Mouse (Mus musculus): ENCODE data around the gene Cmtm2b. TPM values are rescaled to one million over a fixed set of nuclear protein-coding genes. Genes with fewer than 3 reads are reported as not detected.
A peak's percentile ranks its signal among the peaks of the same experiment; 100 is the strongest.

Gene Cmtm2b
- polyA plus RNA-seq, 1 experiment from 2014 or later, result not detected

DNA sequence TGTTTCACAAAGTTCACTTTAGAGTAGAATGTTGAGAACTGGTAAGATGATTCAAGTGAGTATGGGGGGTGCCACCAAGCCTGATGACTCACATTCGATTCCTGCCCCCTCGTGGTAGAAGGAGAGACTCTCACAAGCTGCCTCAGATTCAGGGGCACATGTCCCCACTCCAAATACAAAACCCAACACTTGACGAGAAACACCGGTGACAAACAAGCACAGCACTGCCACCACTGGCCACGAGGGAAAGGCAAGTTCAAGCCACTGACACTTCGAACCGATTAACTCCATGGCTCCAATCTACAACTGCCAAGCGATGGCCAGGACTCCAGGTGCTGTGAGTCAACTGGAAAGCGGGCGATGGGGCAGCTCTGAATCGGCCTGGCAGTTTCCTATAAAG is 51.7 kb downstream of the Cmtm2b start:
- ATAC-seq, result peak; percentile 9; the same call in 1 of the 2 replicates
- Histone ChIP-seq H3K9me3 (ENCODE audit: control insufficient read depth, low read length) (no peaks in the 10 kb centered on the region), H3K4me2 (ENCODE audit: low read length) (no peak overlapping the region), H3K27me3 (replicated peaks; ENCODE audit: control insufficient read depth, insufficient read depth, low read length) (no peaks in the 10 kb centered on the region), H3K36me3 (ENCODE audit: control insufficient read depth, insufficient read depth, low read length) (no peaks in the 10 kb centered on the region), H3K9ac (ENCODE audit: low read depth, low read length) (no peak overlapping the region), H3K4me3 (ENCODE audit: low read length) (no peak overlapping the region), H3K4me1 (ENCODE audit: control insufficient read depth, insufficient read depth, low read depth, low read length) (peaks cover 26% of the 10 kb centered on the region), H3K27ac (ENCODE audit: low read depth, low read length) (no peak overlapping the region)
- WGBS, result 71% methylated on average over 11 of the region's 11 CpGs

DNA sequence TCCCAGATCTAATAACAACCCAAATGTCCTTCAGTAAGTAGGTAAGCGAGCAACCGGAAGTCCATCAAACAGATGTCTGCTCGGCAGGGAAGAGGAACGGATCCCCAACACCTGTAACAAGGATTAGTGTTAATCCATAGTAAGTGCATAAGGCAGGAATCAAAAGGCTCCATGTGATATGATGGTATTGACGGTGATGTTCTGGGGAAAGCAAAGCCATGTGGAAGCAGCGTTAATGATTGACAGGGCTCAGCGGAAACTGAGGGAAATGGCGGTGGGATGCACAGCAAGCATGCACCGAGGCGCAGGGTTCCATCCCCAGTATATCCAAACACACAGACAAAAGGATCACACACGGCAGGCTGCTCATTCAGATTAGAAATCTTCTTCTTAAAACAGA is 52.2 kb downstream of the Cmtm2b start:
- ATAC-seq, result no peak; the same call in 1 of the 2 replicates
- Histone ChIP-seq H3K4me2 (ENCODE audit: low read length) (no peak overlapping the region), H3K27me3 (replicated peaks; ENCODE audit: control insufficient read depth, insufficient read depth, low read length) (no peaks in the 10 kb centered on the region), H3K27ac (ENCODE audit: low read depth, low read length) (no peak overlapping the region), H3K36me3 (ENCODE audit: control insufficient read depth, insufficient read depth, low read length) (no peaks in the 10 kb centered on the region), H3K9me3 (ENCODE audit: control insufficient read depth, low read length) (no peaks in the 10 kb centered on the region), H3K9ac (ENCODE audit: low read depth, low read length) (no peak overlapping the region), H3K4me1 (ENCODE audit: control insufficient read depth, insufficient read depth, low read depth, low read length) (peaks cover 26% of the 10 kb centered on the region), H3K4me3 (ENCODE audit: low read length) (no peak overlapping the region)
- WGBS, result 58% methylated on average over 11 of the region's 11 CpGs

DNA sequence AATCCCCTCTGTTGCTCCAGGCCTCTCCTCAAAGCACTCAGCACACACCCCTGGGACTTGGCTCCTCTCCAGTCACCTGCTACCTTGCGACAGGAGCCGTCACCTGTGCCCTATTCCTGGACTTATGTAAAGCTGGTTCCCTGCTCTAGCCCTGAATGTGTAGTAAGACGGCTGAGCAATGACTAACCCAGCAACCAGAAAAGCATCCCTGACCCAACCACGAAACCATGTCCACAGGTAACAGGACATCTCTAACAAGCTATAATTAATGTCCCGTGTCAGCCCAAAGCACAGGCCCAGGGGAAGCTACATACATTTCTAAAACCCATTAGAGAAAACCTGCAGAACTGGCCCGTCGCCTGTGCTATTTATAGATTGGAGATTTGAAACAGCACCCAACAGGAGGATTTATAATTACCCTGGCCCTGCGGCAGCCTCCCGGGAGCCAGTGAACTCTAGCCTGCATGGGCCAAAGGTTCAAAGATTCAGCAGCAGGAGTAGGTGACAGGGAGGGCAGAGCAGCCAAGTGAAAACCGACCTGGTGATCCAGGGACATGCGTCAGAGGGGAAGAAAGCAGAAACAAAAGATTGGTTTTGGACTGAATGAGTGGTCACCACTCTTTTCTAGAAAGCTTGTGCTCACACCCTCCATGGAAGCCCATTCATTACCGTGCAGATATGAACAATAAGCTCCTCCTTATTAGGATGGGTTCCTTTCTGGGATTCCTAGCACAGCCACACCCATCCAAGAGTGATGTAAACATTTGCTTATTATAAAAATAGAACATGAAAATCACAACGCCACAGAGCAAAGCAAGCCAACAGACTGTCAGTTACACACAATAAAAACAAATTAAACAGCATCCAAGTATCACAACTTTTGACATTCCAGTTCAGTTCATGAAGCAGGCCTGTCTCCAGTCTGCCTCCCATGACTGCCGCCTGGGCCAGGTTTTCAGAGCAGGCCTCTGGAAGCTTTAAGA is 53.1 kb downstream of the Cmtm2b start:
- Histone ChIP-seq H3K27ac (ENCODE audit: low read depth, low read length) (no peak overlapping the region; the same call in 1 of the 2 replicates), H3K4me1 (ENCODE audit: control insufficient read depth, insufficient read depth, low read depth, low read length) (peaks cover 20% of the 10 kb centered on the region), H3K9ac (ENCODE audit: low read depth, low read length) (no peak overlapping the region), H3K4me2 (ENCODE audit: low read length) (no peak overlapping the region), H3K27me3 (replicated peaks; ENCODE audit: control insufficient read depth, insufficient read depth, low read length) (no peaks in the 10 kb centered on the region), H3K4me3 (ENCODE audit: low read length) (no peak overlapping the region), H3K9me3 (ENCODE audit: control insufficient read depth, low read length) (no peaks in the 10 kb centered on the region), H3K36me3 (ENCODE audit: control insufficient read depth, insufficient read depth, low read length) (no peaks in the 10 kb centered on the region)
- WGBS, result 35% methylated on average over 14 of the region's 14 CpGs
- ATAC-seq, result 0 out of 2 replicates have a peak, but pooled peaks have one; percentile 5

- no peak overlapping the region; the same call in 1 of the 2 replicates for H3K27ac ChIP-seq (ENCODE audit: low read depth, low read length)
- peaks cover 20% of the 10 kb centered on the region for H3K4me1 ChIP-seq (ENCODE audit: control insufficient read depth, insufficient read depth, low read depth, low read length)
- 53% methylated on average over 5 of the region's 5 CpGs for WGBS
- no peak overlapping the region for H3K4me3 ChIP-seq (ENCODE audit: low read length)
- no peak for ATAC-seq
- H3K36me3 ChIP-seq (ENCODE audit: control insufficient read depth, insufficient read depth, low read length), result no peaks in the 10 kb centered on the region
- no peaks in the 10 kb centered on the region for H3K9me3 ChIP-seq (ENCODE audit: control insufficient read depth, low read length)
- H3K27me3 ChIP-seq (replicated peaks; ENCODE audit: control insufficient read depth, insufficient read depth, low read length), result no peaks in the 10 kb centered on the region
- no peak overlapping the region for H3K4me2 ChIP-seq (ENCODE audit: low read length)
- H3K9ac ChIP-seq (ENCODE audit: low read depth, low read length), result no peak overlapping the region
Measured at GRCm38 (mm10) chr8:104375959-104376358, 53.9 kb downstream of the Cmtm2b start.

GRCm38 (mm10) chr8:104376669-104377068 is 54.6 kb downstream of the Cmtm2b start:
- no peaks in the 10 kb centered on the region for H3K36me3 ChIP-seq (ENCODE audit: control insufficient read depth, insufficient read depth, low read length)
- 38% methylated on average over 11 of the region's 11 CpGs for WGBS
- H3K27me3 ChIP-seq (replicated peaks; ENCODE audit: control insufficient read depth, insufficient read depth, low read length), result no peaks in the 10 kb centered on the region

DNA sequence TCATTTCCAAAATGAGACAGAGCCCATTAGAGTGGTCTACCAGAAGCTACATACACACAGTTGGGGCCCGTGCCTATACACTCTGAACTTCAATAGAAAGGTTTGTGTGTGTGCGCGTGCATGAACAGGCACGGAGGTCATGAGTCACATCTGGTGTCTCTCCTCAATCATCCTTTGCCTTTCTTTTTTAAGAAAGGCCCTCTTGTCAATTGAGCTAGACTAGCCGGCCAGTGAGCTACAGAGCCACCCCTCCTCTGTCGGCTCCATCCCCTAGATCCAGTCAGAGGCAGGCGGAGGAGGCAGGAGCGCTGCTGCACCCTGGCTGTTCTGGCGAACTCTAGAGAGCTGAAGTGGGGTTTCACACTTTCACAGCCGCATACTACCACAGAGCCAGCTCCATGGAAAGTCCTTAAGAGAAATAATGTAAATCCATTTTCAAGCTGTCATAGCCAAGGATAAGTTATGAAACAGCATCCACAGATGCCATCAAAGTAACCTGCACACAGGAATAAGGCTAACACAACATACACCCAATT is 57.3 kb downstream of the Cmtm2b start:
- H3K9ac ChIP-seq (ENCODE audit: low read depth, low read length), result no peak overlapping the region

More at GRCm38 (mm10) chr8:104376669-104377068, 54.6 kb downstream of the Cmtm2b start:
- H3K27ac ChIP-seq (ENCODE audit: low read depth, low read length), result no peak overlapping the region
- H3K4me2 ChIP-seq (ENCODE audit: low read length), result no peak overlapping the region
- no peak for ATAC-seq
- H3K4me3 ChIP-seq (ENCODE audit: low read length), result no peak overlapping the region
- H3K9ac ChIP-seq (ENCODE audit: low read depth, low read length), result no peak overlapping the region
- H3K4me1 ChIP-seq (ENCODE audit: control insufficient read depth, insufficient read depth, low read depth, low read length), result peaks cover 20% of the 10 kb centered on the region
- no peaks in the 10 kb centered on the region for H3K9me3 ChIP-seq (ENCODE audit: control insufficient read depth, low read length)

DNA sequence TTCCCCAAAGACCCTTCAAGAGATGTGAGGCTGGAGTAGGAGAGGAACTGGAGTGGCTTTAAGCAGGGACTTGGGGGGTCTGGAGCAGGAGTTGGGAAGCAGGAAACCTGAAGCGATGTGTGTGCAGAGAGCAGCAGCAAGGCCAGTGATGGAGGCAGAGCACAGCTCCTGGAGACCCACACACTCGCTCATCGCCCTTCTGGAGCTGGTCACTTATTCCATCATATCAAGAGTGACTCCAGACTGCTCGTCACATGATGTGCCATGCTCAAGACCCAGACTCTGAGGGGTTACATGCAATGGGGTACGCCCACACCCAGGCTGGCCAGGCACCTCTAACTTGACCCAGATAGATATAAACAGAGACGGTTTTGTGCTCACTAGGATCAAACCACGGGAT is 58.2 kb downstream of the Cmtm2b start:
- ATAC-seq, result no peak
- Histone ChIP-seq H3K4me1 (ENCODE audit: control insufficient read depth, insufficient read depth, low read depth, low read length) (peaks cover 18% of the 10 kb centered on the region), H3K9ac (ENCODE audit: low read depth, low read length) (no peak overlapping the region), H3K4me2 (ENCODE audit: low read length) (no peak overlapping the region), H3K9me3 (ENCODE audit: control insufficient read depth, low read length) (no peaks in the 10 kb centered on the region), H3K4me3 (ENCODE audit: low read length) (no peak overlapping the region), H3K36me3 (ENCODE audit: control insufficient read depth, insufficient read depth, low read length) (no peaks in the 10 kb centered on the region), H3K27me3 (replicated peaks; ENCODE audit: control insufficient read depth, insufficient read depth, low read length) (no peaks in the 10 kb centered on the region), H3K27ac (ENCODE audit: low read depth, low read length) (no peak overlapping the region)
- WGBS, result 95% methylated on average over 7 of the region's 7 CpGs

More for the DNA sequence above, 57.3 kb downstream of the Cmtm2b start:
- Histone ChIP-seq H3K4me1 (ENCODE audit: control insufficient read depth, insufficient read depth, low read depth, low read length) (peaks cover 26% of the 10 kb centered on the region), H3K4me3 (ENCODE audit: low read length) (no peak overlapping the region), H3K27me3 (replicated peaks; ENCODE audit: control insufficient read depth, insufficient read depth, low read length) (no peaks in the 10 kb centered on the region), H3K27ac (ENCODE audit: low read depth, low read length) (no peak overlapping the region), H3K36me3 (ENCODE audit: control insufficient read depth, insufficient read depth, low read length) (no peaks in the 10 kb centered on the region), H3K9me3 (ENCODE audit: control insufficient read depth, low read length) (no peaks in the 10 kb centered on the region), H3K4me2 (ENCODE audit: low read length) (no peak overlapping the region)
- WGBS, result 39% methylated on average over 10 of the region's 10 CpGs
- no peak for ATAC-seq

Measured in hindbrain, embryonic 16.5 days (tissue).